8 mouse cellular contexts compared by ENCODE assay signal in the genomic region with DNA sequence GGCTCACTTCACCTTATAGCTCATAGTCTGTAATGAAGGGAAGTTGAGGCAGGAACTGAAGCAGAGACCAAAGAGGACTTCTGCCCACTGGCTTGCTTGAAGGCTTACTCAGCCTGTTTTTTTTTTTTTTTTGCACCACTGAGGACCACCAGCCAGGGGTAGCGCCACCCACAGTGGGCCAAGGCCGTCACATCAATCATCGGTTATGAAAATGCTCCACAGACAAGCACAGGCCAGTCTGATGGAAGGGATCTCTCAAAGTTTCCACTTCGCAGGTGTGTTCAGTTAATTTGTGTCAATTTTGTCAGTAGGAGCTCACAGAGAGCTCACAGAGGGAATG. TPM values are rescaled to one million over a fixed set of nuclear protein-coding genes. Genes with fewer than 3 reads are reported as not detected.
DNase-seq lines count a peak whose midpoint lies in the region; ATAC-seq and TF ChIP-seq lines count a peak whose summit lies in the region.

No protein-coding gene starts in this region.

- no peaks in the 10 kb centered on the region for H3K27me3 ChIP-seq in lung, embryonic 16.5 days (ENCODE audit: control insufficient read depth, insufficient read depth, low read depth, low read length)
- H3K27me3 ChIP-seq in kidney, postnatal 0 days (ENCODE audit: insufficient read depth, low read length) = no peaks in the 10 kb centered on the region

- no peak for TF ChIP-seq POLR2A in olfactory bulb, adult 2 months (IDR thresholded peaks at IDR 0.05; ENCODE audit: insufficient read depth, low read depth, low read length)

- H3K4me1 ChIP-seq in lung, embryonic 16.5 days (replicated peaks; ENCODE audit: control insufficient read depth, insufficient read depth, low read length) = peaks cover 9% of the 10 kb centered on the region
- H3K4me1 ChIP-seq in kidney, postnatal 0 days (replicated peaks; ENCODE audit: insufficient read depth, low read length) = peaks cover 7% of the 10 kb centered on the region
- peaks cover 5% of the 10 kb centered on the region for H3K4me1 ChIP-seq in olfactory bulb, adult 2 months (ENCODE audit: control insufficient read depth, insufficient read depth, low read length)

- no peak for ATAC-seq in lung, embryonic 16.5 days (ENCODE audit: low read depth)
- no peak for ATAC-seq in kidney, postnatal 0 days (replicated peaks; ENCODE audit: low FRiP score, low read depth)

- peak overlapping the region; percentile 66 for H3K9ac ChIP-seq in lung, embryonic 16.5 days (ENCODE audit: low read length)
- H3K9ac ChIP-seq in kidney, postnatal 0 days (ENCODE audit: low read depth, low read length) = peak overlapping the region; percentile 39; the same call in 1 of the 2 replicates

- H3K27ac ChIP-seq in lung, embryonic 16.5 days (ENCODE audit: low read length) = peak overlapping the region; percentile 68
- peak overlapping the region; percentile 76 for H3K27ac ChIP-seq in kidney, postnatal 0 days
- H3K27ac ChIP-seq in olfactory bulb, adult 2 months (ENCODE audit: insufficient read depth, low read depth, low read length) = peak overlapping the region; percentile 78

- TF ChIP-seq CTCF in kidney, postnatal 0 days (IDR thresholded peaks at IDR 0.05; ENCODE audit: low read depth) = 0 out of 2 replicates have a peak, but pooled peaks have one; percentile 6
- no peak for TF ChIP-seq CTCF in olfactory bulb, adult 2 months (IDR thresholded peaks at IDR 0.05; ENCODE audit: insufficient read depth, low read depth, low read length)

- H3K4me3 ChIP-seq in lung, embryonic 16.5 days (ENCODE audit: low read length) = peak overlapping the region; percentile 47
- peak overlapping the region; percentile 47 for H3K4me3 ChIP-seq in kidney, postnatal 0 days (replicated peaks; ENCODE audit: low read depth, low read length)
- H3K4me3 ChIP-seq in olfactory bulb, adult 2 months (ENCODE audit: insufficient read depth, low read depth, low read length) = peak overlapping the region; percentile 36

- peak; percentile 40 for DNase-seq in adrenal gland, postnatal 10 days
- no peak for DNase-seq in adrenal gland, adult (ENCODE audit: inconsistent age in 2 of 2, low spot score in 1 of 2)
- no peak for DNase-seq in lung, postnatal 14 days
- DNase-seq in kidney, postnatal 0 days (ENCODE audit: low spot score) = no peak
- DNase-seq in spleen, adult 18-20 months = no peak
- DNase-seq in adrenal gland, adult 18-20 months (ENCODE audit: low spot score in 2 of 2) = no peak

- peak overlapping the region; percentile 64 for H3K4me2 ChIP-seq in lung, embryonic 16.5 days (ENCODE audit: low read depth, low read length)
- peak overlapping the region; percentile 55 for H3K4me2 ChIP-seq in kidney, postnatal 0 days (ENCODE audit: low read length)

- peaks cover 4% of the 10 kb centered on the region for H3K36me3 ChIP-seq in lung, embryonic 16.5 days (ENCODE audit: control insufficient read depth, insufficient read depth, low read length)
- H3K36me3 ChIP-seq in kidney, postnatal 0 days (ENCODE audit: insufficient read depth, low read length) = no peaks in the 10 kb centered on the region

- no peaks in the 10 kb centered on the region for H3K9me3 ChIP-seq in lung, embryonic 16.5 days (ENCODE audit: control insufficient read depth, low read length)
- no peaks in the 10 kb centered on the region for H3K9me3 ChIP-seq in kidney, postnatal 0 days (replicated peaks; ENCODE audit: low read length)

- 75% methylated on average over 4 of the region's 4 CpGs for WGBS in lung, embryonic 16.5 days
- WGBS in kidney, postnatal 0 days = 82% methylated on average over 4 of the region's 4 CpGs
- WGBS in olfactory bulb, adult 2 months = 78% methylated on average over 4 of the region's 4 CpGs

RNA-seq across cellular contexts. Expression of a gene that starts 0.3 kb away (rescaled TPM):
- total RNA-seq in adrenal gland, postnatal 10 days (2021) = 100 to 1,000 TPM; 126 to 310 TPM
- 24.3 and 27.3 TPM in 2 replicates for polyA plus RNA-seq in lung, embryonic 16.5 days (2015; fragmentation: Nextera tagmentation; extraction: Ambion mirVana)
- 28.8 and 30.4 TPM in 2 replicates for polyA plus RNA-seq in kidney, postnatal 0 days (2015; fragmentation: Nextera tagmentation; extraction: Ambion mirVana)
- not detected in 2 replicates for polyA plus RNA-seq in olfactory bulb, adult 2 months (2012; ENCODE audit: insufficient read depth, insufficient read length, low replicate concordance, missing spikeins)
- 1,000 to 10,000 TPM in 1 of 2 experiments, 100 to 1,000 TPM in 1; 730 to 1,067 TPM for total RNA-seq in adrenal gland, adult 18-20 months (2021)

RNA-seq across cellular contexts. Expression of a gene that starts 0.6 kb away (rescaled TPM):
- total RNA-seq in adrenal gland, postnatal 10 days (2021) = 10 to 100 TPM; 14.9 TPM
- polyA plus RNA-seq in lung, embryonic 16.5 days (2015; fragmentation: Nextera tagmentation; extraction: Ambion mirVana) = 7.7 and 8.9 TPM in 2 replicates
- polyA plus RNA-seq in kidney, postnatal 0 days (2015; fragmentation: Nextera tagmentation; extraction: Ambion mirVana) = 9.4 and 11.1 TPM in 2 replicates
- polyA plus RNA-seq in olfactory bulb, adult 2 months (2012; ENCODE audit: insufficient read depth, insufficient read length, low replicate concordance, missing spikeins) = not detected in 2 replicates
- 10 to 100 TPM; 10.4 to 14.4 TPM for total RNA-seq in adrenal gland, adult 18-20 months (2021)

RNA-seq across cellular contexts. Expression of a gene that starts 38.9 kb away (rescaled TPM):
- 1 to 10 TPM; 2.6 to 3.0 TPM for total RNA-seq in adrenal gland, postnatal 10 days (2021)
- polyA plus RNA-seq in lung, embryonic 16.5 days (2015; fragmentation: Nextera tagmentation; extraction: Ambion mirVana) = 1.4 and 1.6 TPM in 2 replicates
- polyA plus RNA-seq in kidney, postnatal 0 days (2015; fragmentation: Nextera tagmentation; extraction: Ambion mirVana) = 1.2 TPM in 2 replicates
- not detected in 2 replicates for polyA plus RNA-seq in olfactory bulb, adult 2 months (2012; ENCODE audit: insufficient read depth, insufficient read length, low replicate concordance, missing spikeins)
- 1 to 10 TPM; 2.3 to 2.9 TPM for total RNA-seq in adrenal gland, adult 18-20 months (2021)

RNA-seq across cellular contexts. Expression of a gene that starts 43.4 kb away (rescaled TPM):
- total RNA-seq in adrenal gland, postnatal 10 days (2021) = not detected
- polyA plus RNA-seq in lung, embryonic 16.5 days (2015; fragmentation: Nextera tagmentation; extraction: Ambion mirVana) = not detected in 2 replicates
- polyA plus RNA-seq in kidney, postnatal 0 days (2015; fragmentation: Nextera tagmentation; extraction: Ambion mirVana) = not detected in 2 replicates
- not detected in 2 replicates for polyA plus RNA-seq in olfactory bulb, adult 2 months (2012; ENCODE audit: insufficient read depth, insufficient read length, low replicate concordance, missing spikeins)
- not detected for total RNA-seq in adrenal gland, adult 18-20 months (2021)

RNA-seq across cellular contexts. Expression of a gene that starts 56.4 kb away (rescaled TPM):
- total RNA-seq in adrenal gland, postnatal 10 days (2021) = under 1 TPM; 0.18 to 0.58 TPM
- not detected in 2 replicates for polyA plus RNA-seq in lung, embryonic 16.5 days (2015; fragmentation: Nextera tagmentation; extraction: Ambion mirVana)
- not detected in 2 replicates for polyA plus RNA-seq in kidney, postnatal 0 days (2015; fragmentation: Nextera tagmentation; extraction: Ambion mirVana)
- polyA plus RNA-seq in olfactory bulb, adult 2 months (2012; ENCODE audit: insufficient read depth, insufficient read length, low replicate concordance, missing spikeins) = not detected in 2 replicates
- 1 to 10 TPM; 1.7 to 2.2 TPM for total RNA-seq in adrenal gland, adult 18-20 months (2021)

Comparison
In these comparisons a context has a peak if more than half of its experiments do, and no peak if none do; other contexts are left out.
1. RNA of a gene that starts 0.3 kb away (polyA plus RNA-seq): 28.8 to 30.4 TPM in kidney, postnatal 0 days and 24.3 to 27.3 TPM in lung, embryonic 16.5 days; not detected in olfactory bulb, adult 2 months; every median in the first group is over 10 times any median in the second.
2. Peak in every context shown above with its lines, with median percentiles within 50 percentile points of each other: H3K27ac ChIP-seq and H3K4me3 ChIP-seq.